Mouse (Mus musculus) C2C12 (cell line): ENCODE measurements at regions not wholly inside any gene's neighbourhood (a gene's known extent, or its start where the extent isn't known, plus 50 kb on each side); places are given as distances from the start of the nearest gene placed in this dataset.
A peak's percentile ranks its signal among the peaks of the same experiment; 100 is the strongest.

Source experiments
- H3K27me3 ChIP-seq: one replicate; pipeline ENCODE4 v1.6.1; 2011; ENCODE audit not compliant: control insufficient read depth, insufficient read depth, insufficient read length
- H3K36me3 ChIP-seq: one replicate; pipeline ENCODE4 v1.6.1; 2011; ENCODE audit not compliant: control insufficient read depth, insufficient read depth
- H3K4me3 ChIP-seq: one replicate; pipeline ENCODE4 v1.5.1; 2011; ENCODE audit warnings: mild to moderate bottlenecking, control low read depth; ENCODE audit not compliant: poor library complexity, insufficient read depth, severe bottlenecking
- H3K79me2 ChIP-seq: one replicate; pipeline ENCODE4 v1.6.1; 2011; ENCODE audit not compliant: control insufficient read depth, insufficient read depth
- H3K79me3 ChIP-seq: one replicate; pipeline ENCODE4 v1.6.1; 2011; ENCODE audit warnings: low read depth, control low read depth
- H3ac ChIP-seq: one replicate; pipeline ENCODE3; 2011; ENCODE audit warnings: low read depth; ENCODE audit not compliant: control insufficient read depth, insufficient read length
- CEBPB ChIP-seq: IDR thresholded peaks from one replicate; pipeline ENCODE4 v1.6.1; 2011; ENCODE audit warnings: low read depth, mild to moderate bottlenecking, control low read depth, moderate library complexity
- CTCF ChIP-seq: IDR thresholded peaks from one replicate; pipeline ENCODE4 v1.5.1; 2011; ENCODE audit not compliant: control insufficient read depth, insufficient read depth, insufficient read length
- FOSL1 ChIP-seq: IDR thresholded peaks from one replicate; pipeline ENCODE4 v1.8.0; 2011; ENCODE audit warnings: mild to moderate bottlenecking, low read length; ENCODE audit not compliant: poor library complexity, insufficient read depth, severe bottlenecking
- MAX ChIP-seq: IDR thresholded peaks from one replicate; pipeline ENCODE4 v1.6.1; 2011; ENCODE audit warnings: mild to moderate bottlenecking, control low read depth
- MYOD1 ChIP-seq: IDR thresholded peaks from one replicate; pipeline ENCODE4 v1.6.1; 2011; ENCODE audit warnings: low read depth; ENCODE audit not compliant: control insufficient read depth, insufficient read length
- MYOG ChIP-seq: IDR thresholded peaks from one replicate; pipeline ENCODE4 v1.6.1; 2011; ENCODE audit not compliant: control insufficient read depth, insufficient read length; ENCODE audit errors: extremely low read depth
- USF1 ChIP-seq: IDR thresholded peaks from one replicate; pipeline ENCODE4 v1.6.1; 2011; ENCODE audit warnings: low read depth, mild to moderate bottlenecking, control low read depth, moderate library complexity

GRCm38 (mm10) chr7:111355088-111355656, 272.3 kb upstream of the Eif4g2 start:
- Histone ChIP-seq H3K36me3 (no peaks in the 10 kb centered on the region), H3ac (no peak overlapping the region), H3K4me3 (no peak overlapping the region), H3K79me2 (no peaks in the 10 kb centered on the region), H3K79me3 (no peaks in the 10 kb centered on the region), H3K27me3 (no peaks in the 10 kb centered on the region)
- TF ChIP-seq MYOG (no peak), FOSL1 (peak; percentile 9)

- TF ChIP-seq FOSL1: no peak
- no peak for TF ChIP-seq CTCF
- TF ChIP-seq CEBPB: no peak
- no peak for TF ChIP-seq MYOD1
- TF ChIP-seq USF1: no peak
- TF ChIP-seq MAX: no peak
- no peak for TF ChIP-seq MYOG
- Histone ChIP-seq H3K79me2 (no peaks in the 10 kb centered on the region), H3ac (no peak overlapping the region), H3K27me3 (no peaks in the 10 kb centered on the region), H3K79me3 (no peaks in the 10 kb centered on the region), H3K36me3 (no peaks in the 10 kb centered on the region), H3K4me3 (no peak overlapping the region)
These were observed 271.2 kb upstream of the Eif4g2 start for GRCm38 (mm10) chr7:111354066-111354465.

GRCm38 (mm10) chr7:111352176-111352575, 269.3 kb upstream of the Eif4g2 start:
- Histone ChIP-seq H3K36me3 (no peaks in the 10 kb centered on the region), H3K4me3 (no peak overlapping the region)
- TF ChIP-seq MAX (no peak), USF1 (no peak), FOSL1 (no peak), MYOG (no peak), CEBPB (no peak), MYOD1 (no peak), CTCF (no peak)

DNA sequence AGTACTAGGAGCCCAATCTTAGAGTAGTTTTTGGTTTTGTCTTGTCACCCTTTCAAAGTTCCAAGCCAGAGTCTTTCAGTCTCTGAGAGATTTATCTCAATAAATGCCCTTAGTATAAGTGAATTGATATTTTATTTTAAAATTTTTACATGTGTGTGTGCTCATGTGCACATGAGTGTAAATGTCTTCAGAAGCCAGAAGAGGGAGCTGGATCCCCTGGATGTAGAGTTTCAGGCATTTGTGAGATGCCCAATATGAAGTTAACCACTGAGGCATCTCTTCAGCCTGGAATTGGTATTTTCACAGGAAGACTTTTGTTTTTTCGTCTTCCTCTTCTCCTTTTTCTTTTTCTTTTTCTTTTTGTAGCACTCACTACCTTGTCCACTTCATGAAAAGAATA, 262.3 kb upstream of the Eif4g2 start:
- no peak overlapping the region for H3K4me3 ChIP-seq
- no peaks in the 10 kb centered on the region for H3K79me3 ChIP-seq
- H3K27me3 ChIP-seq: no peaks in the 10 kb centered on the region
- no peaks in the 10 kb centered on the region for H3K36me3 ChIP-seq
- TF ChIP-seq USF1: no peak
- no peak overlapping the region for H3ac ChIP-seq
- H3K79me2 ChIP-seq: no peaks in the 10 kb centered on the region

More at GRCm38 (mm10) chr7:111352176-111352575, 269.3 kb upstream of the Eif4g2 start:
- H3K79me2 ChIP-seq: no peaks in the 10 kb centered on the region
- H3K79me3 ChIP-seq: no peaks in the 10 kb centered on the region
- no peaks in the 10 kb centered on the region for H3K27me3 ChIP-seq
- no peak overlapping the region for H3ac ChIP-seq

GRCm38 (mm10) chr7:111337053-111337452, 254.2 kb upstream of the Eif4g2 start:
- Histone ChIP-seq H3K27me3 (no peaks in the 10 kb centered on the region), H3K36me3 (no peaks in the 10 kb centered on the region), H3K79me2 (no peaks in the 10 kb centered on the region), H3K79me3 (no peaks in the 10 kb centered on the region), H3ac (no peak overlapping the region), H3K4me3 (no peak overlapping the region)
- no peak for TF ChIP-seq CTCF
- TF ChIP-seq MYOG: no peak
- no peak for TF ChIP-seq FOSL1
- no peak for TF ChIP-seq USF1
- TF ChIP-seq MAX: no peak
- no peak for TF ChIP-seq MYOD1
- TF ChIP-seq CEBPB: no peak

GRCm38 (mm10) chr7:111322901-111323300, 240.1 kb upstream of the Eif4g2 start:
- Histone ChIP-seq H3K79me3 (no peaks in the 10 kb centered on the region), H3K4me3 (no peak overlapping the region), H3ac (no peak overlapping the region), H3K79me2 (no peaks in the 10 kb centered on the region), H3K27me3 (no peaks in the 10 kb centered on the region), H3K36me3 (no peaks in the 10 kb centered on the region)
- TF ChIP-seq USF1 (no peak), CEBPB (no peak), CTCF (no peak), MAX (no peak), MYOD1 (no peak), MYOG (no peak), FOSL1 (no peak)
